Mouse (Mus musculus): ENCODE data around the gene Tm4sf19.

DNA sequence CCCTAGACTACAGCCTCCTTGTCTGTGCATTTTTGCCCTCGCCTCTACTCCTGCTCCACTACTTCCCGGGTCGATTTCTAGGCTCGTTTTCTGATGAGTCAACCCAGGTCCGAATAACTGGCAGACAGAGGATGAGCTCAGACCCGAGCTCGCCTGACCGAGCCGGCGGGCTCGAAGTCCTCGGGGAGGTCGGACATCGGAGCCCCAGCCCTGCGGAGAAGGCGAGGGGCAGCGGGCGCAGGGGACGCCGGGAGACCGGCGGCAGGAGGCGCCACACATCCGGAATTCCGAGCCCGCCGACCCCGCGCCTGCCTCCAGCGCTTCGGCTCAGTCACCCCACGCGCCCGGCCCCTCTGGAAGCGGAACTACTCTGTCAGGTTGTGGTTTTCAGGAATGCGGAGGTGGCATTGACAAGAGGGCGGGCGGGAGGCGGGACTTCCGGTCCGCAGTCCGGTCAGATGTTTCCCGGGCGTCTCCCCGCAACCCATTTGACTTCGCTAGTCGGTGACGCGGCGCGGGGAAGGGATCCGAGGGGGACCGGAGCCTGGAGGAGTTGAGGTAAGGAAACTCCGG, 30.3 kb downstream of the Tm4sf19 start, which contains the start of gene Pcyt1a:
- TF ChIP-seq EP300 (optimal IDR thresholded peaks at IDR 0.05) (peak; percentile 14), CTCF (IDR thresholded peaks at IDR 0.05; ENCODE audit: low read depth) (peak; percentile 56; the same call in 1 of the 2 replicates)

Measured in stomach, postnatal 0 days (tissue).